Mouse (Mus musculus) c-Kit-negative CD71-positive TER-119-positive erythroid progenitor cells, embryonic 14.5 days (primary cell): ENCODE measurements around the gene Lgals2.

Source experiments
- DNase-seq: peaks from one replicate; pipeline ENCODE4 v3.0.0-alpha.2; 2013; ENCODE audit warnings: low read depth, low spot score

The Lgals2 gene

GRCm38 (mm10) chr15:78843581-78844469 lies 11.5 kb downstream of the Lgals2 start:
- no peak for DNase-seq

GRCm38 (mm10) chr15:78842371-78843163 lies 12.8 kb downstream of the Lgals2 start, which contains the start of gene Cdc42ep1:
Gene Cdc42ep1, plus strand, starts transcription at chr15:78842624.
- no peak for DNase-seq

- no peak for DNase-seq
These were observed 14.1 kb downstream of the Lgals2 start for GRCm38 (mm10) chr15:78841161-78841790.

GRCm38 (mm10) chr15:78840751-78841150 lies 14.6 kb downstream of the Lgals2 start:
- no peak for DNase-seq

GRCm38 (mm10) chr15:78840241-78840640 lies 15.1 kb downstream of the Lgals2 start:
- DNase-seq: no peak

GRCm38 (mm10) chr15:78839744-78840143 lies 15.6 kb downstream of the Lgals2 start:
- no peak for DNase-seq

GRCm38 (mm10) chr15:78836086-78836621 lies 19.2 kb downstream of the Lgals2 start:
- DNase-seq: no peak

GRCm38 (mm10) chr15:78835200-78836085 lies 19.9 kb downstream of the Lgals2 start:
- no peak for DNase-seq

- no peak for DNase-seq
These were observed 20.9 kb downstream of the Lgals2 start for GRCm38 (mm10) chr15:78834233-78835005.

GRCm38 (mm10) chr15:78833582-78833981 lies 21.7 kb downstream of the Lgals2 start:
- peak; percentile 37 for DNase-seq

GRCm38 (mm10) chr15:78832701-78833123 lies 22.6 kb downstream of the Lgals2 start:
- no peak for DNase-seq

- no peak for DNase-seq
These were observed 23.3 kb downstream of the Lgals2 start for GRCm38 (mm10) chr15:78831720-78832657.

GRCm38 (mm10) chr15:78830742-78831719 lies 24.3 kb downstream of the Lgals2 start:
- DNase-seq: no peak

- no peak for DNase-seq
These were observed 25.7 kb downstream of the Lgals2 start for GRCm38 (mm10) chr15:78829636-78830035.

- no peak for DNase-seq
These were observed 27.0 kb downstream of the Lgals2 start for GRCm38 (mm10) chr15:78828315-78828714.

- DNase-seq: no peak
These were observed 28.8 kb downstream of the Lgals2 start for GRCm38 (mm10) chr15:78826213-78827204.
